Mouse (Mus musculus) mesoderm, embryonic 11.5 days (tissue): ENCODE measurements around the gene Slc1a5.

Experiments used
- DNase-seq: peaks from one replicate; pipeline ENCODE4 v3.0.0-alpha.2; 2012; ENCODE audit warnings: low read depth, low spot score

Slc1a5 gene

GRCm38 (mm10) chr7:16846775-16847174 is 65.6 kb downstream of the Slc1a5 start:
- DNase-seq: no peak

- no peak for DNase-seq
Measured at GRCm38 (mm10) chr7:16847507-16847906, 66.4 kb downstream of the Slc1a5 start.
